Mouse (Mus musculus): ENCODE data around the gene Ppp1r9a. TPM values are rescaled to one million over a fixed set of nuclear protein-coding genes. Genes with fewer than 3 reads are reported as not detected.

Ppp1r9a gene
- polyA plus RNA-seq, 1 experiment from 2014 or later = 11.7 TPM

- no peaks in the 10 kb centered on the region for H3K4me1 ChIP-seq (ENCODE audit: control insufficient read depth, insufficient read depth, low read length)
- no peak for ATAC-seq (replicated peaks; ENCODE audit: extremely low read depth, insufficient read depth, low FRiP score)
- 53% methylated on average over 3 of the region's 3 CpGs for WGBS
- H3K27me3 ChIP-seq (ENCODE audit: control insufficient read depth, insufficient read depth, low read length) = no peaks in the 10 kb centered on the region
- H3K9ac ChIP-seq (ENCODE audit: low read length) = no peak overlapping the region
- H3K9me3 ChIP-seq (replicated peaks; ENCODE audit: control insufficient read depth, low read length) = no peaks in the 10 kb centered on the region
- no peak overlapping the region for H3K4me2 ChIP-seq (ENCODE audit: low read depth, low read length)
- H3K27ac ChIP-seq (ENCODE audit: low read length) = no peak overlapping the region
- no peak overlapping the region for H3K4me3 ChIP-seq (ENCODE audit: low read length)
- H3K36me3 ChIP-seq (ENCODE audit: control insufficient read depth, insufficient read depth) = peaks cover 5% of the 10 kb centered on the region
Observed at GRCm38 (mm10) chr6:5120229-5120628, 217.5 kb downstream of the Ppp1r9a start.

- Histone ChIP-seq H3K4me1 (ENCODE audit: control insufficient read depth, insufficient read depth, low read length) (no peaks in the 10 kb centered on the region), H3K9ac (ENCODE audit: low read length) (no peak overlapping the region), H3K27me3 (ENCODE audit: control insufficient read depth, insufficient read depth, low read length) (no peaks in the 10 kb centered on the region), H3K36me3 (ENCODE audit: control insufficient read depth, insufficient read depth) (no peaks in the 10 kb centered on the region), H3K9me3 (replicated peaks; ENCODE audit: control insufficient read depth, low read length) (no peaks in the 10 kb centered on the region), H3K4me2 (ENCODE audit: low read depth, low read length) (no peak overlapping the region), H3K4me3 (ENCODE audit: low read length) (no peak overlapping the region), H3K27ac (ENCODE audit: low read length) (no peak overlapping the region)
- no peak for ATAC-seq (replicated peaks; ENCODE audit: extremely low read depth, insufficient read depth, low FRiP score)
- WGBS = 89% methylated on average over 14 of the region's 14 CpGs
Observed at GRCm38 (mm10) chr6:5129364-5130093, 226.8 kb downstream of the Ppp1r9a start.

GRCm38 (mm10) chr6:5134986-5135385, 232.3 kb downstream of the Ppp1r9a start:
- no peak overlapping the region for H3K9ac ChIP-seq (ENCODE audit: low read length)
- H3K9me3 ChIP-seq (replicated peaks; ENCODE audit: control insufficient read depth, low read length) = no peaks in the 10 kb centered on the region
- H3K27ac ChIP-seq (ENCODE audit: low read length) = no peak overlapping the region
- H3K4me1 ChIP-seq (ENCODE audit: control insufficient read depth, insufficient read depth, low read length) = no peaks in the 10 kb centered on the region
- WGBS = 74% methylated on average over 6 of the region's 6 CpGs
- H3K27me3 ChIP-seq (ENCODE audit: control insufficient read depth, insufficient read depth, low read length) = no peaks in the 10 kb centered on the region
- no peaks in the 10 kb centered on the region; the same call in 1 of the 2 replicates for H3K36me3 ChIP-seq (ENCODE audit: control insufficient read depth, insufficient read depth)
- H3K4me3 ChIP-seq (ENCODE audit: low read length) = no peak overlapping the region
- no peak for ATAC-seq (replicated peaks; ENCODE audit: extremely low read depth, insufficient read depth, low FRiP score)
- no peak overlapping the region for H3K4me2 ChIP-seq (ENCODE audit: low read depth, low read length)

GRCm38 (mm10) chr6:5136046-5136445, 233.3 kb downstream of the Ppp1r9a start:
- Histone ChIP-seq H3K9me3 (replicated peaks; ENCODE audit: control insufficient read depth, low read length) (no peaks in the 10 kb centered on the region), H3K4me2 (ENCODE audit: low read depth, low read length) (no peak overlapping the region), H3K9ac (ENCODE audit: low read length) (no peak overlapping the region), H3K4me1 (ENCODE audit: control insufficient read depth, insufficient read depth, low read length) (no peaks in the 10 kb centered on the region), H3K27ac (ENCODE audit: low read length) (no peak overlapping the region), H3K36me3 (ENCODE audit: control insufficient read depth, insufficient read depth) (no peaks in the 10 kb centered on the region; the same call in 1 of the 2 replicates), H3K4me3 (ENCODE audit: low read length) (no peak overlapping the region), H3K27me3 (ENCODE audit: control insufficient read depth, insufficient read depth, low read length) (no peaks in the 10 kb centered on the region)
- ATAC-seq (replicated peaks; ENCODE audit: extremely low read depth, insufficient read depth, low FRiP score) = no peak
- 81% methylated on average over 6 of the region's 6 CpGs for WGBS

GRCm38 (mm10) chr6:5138875-5139631, 236.3 kb downstream of the Ppp1r9a start:
- H3K27me3 ChIP-seq (ENCODE audit: control insufficient read depth, insufficient read depth, low read length) = no peaks in the 10 kb centered on the region
- H3K4me1 ChIP-seq (ENCODE audit: control insufficient read depth, insufficient read depth, low read length) = no peaks in the 10 kb centered on the region
- WGBS = 86% methylated on average over 12 of the region's 12 CpGs
- no peak overlapping the region for H3K4me3 ChIP-seq (ENCODE audit: low read length)
- H3K9me3 ChIP-seq (replicated peaks; ENCODE audit: control insufficient read depth, low read length) = no peaks in the 10 kb centered on the region
- no peaks in the 10 kb centered on the region; the same call in 1 of the 2 replicates for H3K36me3 ChIP-seq (ENCODE audit: control insufficient read depth, insufficient read depth)
- H3K9ac ChIP-seq (ENCODE audit: low read length) = no peak overlapping the region
- H3K27ac ChIP-seq (ENCODE audit: low read length) = no peak overlapping the region
- ATAC-seq (replicated peaks; ENCODE audit: extremely low read depth, insufficient read depth, low FRiP score) = no peak
- H3K4me2 ChIP-seq (ENCODE audit: low read depth, low read length) = no peak overlapping the region

GRCm38 (mm10) chr6:5139666-5140065, 236.9 kb downstream of the Ppp1r9a start:
- no peaks in the 10 kb centered on the region for H3K9me3 ChIP-seq (replicated peaks; ENCODE audit: control insufficient read depth, low read length)
- H3K4me2 ChIP-seq (ENCODE audit: low read depth, low read length) = no peak overlapping the region
- no peaks in the 10 kb centered on the region for H3K27me3 ChIP-seq (ENCODE audit: control insufficient read depth, insufficient read depth, low read length)
- no peak for ATAC-seq (replicated peaks; ENCODE audit: extremely low read depth, insufficient read depth, low FRiP score)
- 85% methylated on average over 9 of the region's 9 CpGs for WGBS
- H3K4me1 ChIP-seq (ENCODE audit: control insufficient read depth, insufficient read depth, low read length) = no peaks in the 10 kb centered on the region
- no peaks in the 10 kb centered on the region; the same call in 1 of the 2 replicates for H3K36me3 ChIP-seq (ENCODE audit: control insufficient read depth, insufficient read depth)
- no peak overlapping the region for H3K27ac ChIP-seq (ENCODE audit: low read length)
- no peak overlapping the region for H3K9ac ChIP-seq (ENCODE audit: low read length)
- no peak overlapping the region for H3K4me3 ChIP-seq (ENCODE audit: low read length)

- peaks cover 23% of the 10 kb centered on the region for H3K4me1 ChIP-seq (ENCODE audit: control insufficient read depth, insufficient read depth, low read length)
- no peak overlapping the region for H3K27ac ChIP-seq (ENCODE audit: low read length)
- no peak overlapping the region for H3K4me3 ChIP-seq (ENCODE audit: low read length)
- no peaks in the 10 kb centered on the region for H3K36me3 ChIP-seq (ENCODE audit: control insufficient read depth, insufficient read depth)
- no peak for ATAC-seq (replicated peaks; ENCODE audit: extremely low read depth, insufficient read depth, low FRiP score)
- H3K9me3 ChIP-seq (replicated peaks; ENCODE audit: control insufficient read depth, low read length) = no peaks in the 10 kb centered on the region
- no peak overlapping the region for H3K4me2 ChIP-seq (ENCODE audit: low read depth, low read length)
- no peaks in the 10 kb centered on the region for H3K27me3 ChIP-seq (ENCODE audit: control insufficient read depth, insufficient read depth, low read length)
- no peak overlapping the region for H3K9ac ChIP-seq (ENCODE audit: low read length)
- WGBS = 52% methylated on average over 13 of the region's 13 CpGs
Observed at GRCm38 (mm10) chr6:5147488-5148142, 244.9 kb downstream of the Ppp1r9a start.

- Histone ChIP-seq H3K27me3 (ENCODE audit: control insufficient read depth, insufficient read depth, low read length) (no peaks in the 10 kb centered on the region), H3K4me3 (ENCODE audit: low read length) (no peak overlapping the region), H3K9me3 (replicated peaks; ENCODE audit: control insufficient read depth, low read length) (no peaks in the 10 kb centered on the region), H3K4me2 (ENCODE audit: low read depth, low read length) (no peak overlapping the region), H3K27ac (ENCODE audit: low read length) (no peak overlapping the region), H3K9ac (ENCODE audit: low read length) (no peak overlapping the region), H3K4me1 (ENCODE audit: control insufficient read depth, insufficient read depth, low read length) (peaks cover 26% of the 10 kb centered on the region), H3K36me3 (ENCODE audit: control insufficient read depth, insufficient read depth) (no peaks in the 10 kb centered on the region; the same call in none of the 2 replicates)
- 0 out of 2 replicates have a peak, but pooled peaks have one; percentile 18 for ATAC-seq (replicated peaks; ENCODE audit: extremely low read depth, insufficient read depth, low FRiP score)
- 53% methylated on average over 2 of the region's 2 CpGs for WGBS
Observed at GRCm38 (mm10) chr6:5149941-5150340, 247.2 kb downstream of the Ppp1r9a start.

Data from heart, embryonic 16.5 days (tissue).